Mouse (Mus musculus): Measurements from ENCODE around the gene Ppil6.

DNA sequence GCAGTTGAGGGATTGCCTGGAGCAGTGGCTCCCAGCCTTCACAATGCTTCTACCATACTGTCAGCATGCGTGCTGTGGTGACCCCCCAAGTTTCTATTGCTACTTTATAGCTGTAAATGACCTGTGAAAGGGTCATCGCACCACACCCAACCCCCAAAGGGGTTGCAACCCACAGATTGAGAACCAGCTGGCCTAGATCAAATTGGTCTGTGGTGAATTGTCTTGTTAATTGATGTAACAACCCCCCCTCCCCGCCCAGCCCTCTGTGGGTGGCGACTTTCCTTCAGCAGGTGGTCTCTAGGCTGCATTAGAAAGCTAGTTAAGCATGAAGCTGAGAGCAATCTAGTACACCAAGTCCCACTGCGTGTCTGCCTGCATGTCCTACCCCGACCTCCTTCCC is 22.9 kb upstream of the Ppil6 start:
- no peak for TF ChIP-seq POLR2A (IDR thresholded peaks at IDR 0.05; ENCODE audit: low read depth, low read length)
- no peak for TF ChIP-seq CTCF (IDR thresholded peaks at IDR 0.05; ENCODE audit: extremely low read depth, insufficient read depth, insufficient read length, insufficient replicate concordance)
